Mouse (Mus musculus): ENCODE measurements around the gene Olfr736.

Gene Olfr736

DNA sequence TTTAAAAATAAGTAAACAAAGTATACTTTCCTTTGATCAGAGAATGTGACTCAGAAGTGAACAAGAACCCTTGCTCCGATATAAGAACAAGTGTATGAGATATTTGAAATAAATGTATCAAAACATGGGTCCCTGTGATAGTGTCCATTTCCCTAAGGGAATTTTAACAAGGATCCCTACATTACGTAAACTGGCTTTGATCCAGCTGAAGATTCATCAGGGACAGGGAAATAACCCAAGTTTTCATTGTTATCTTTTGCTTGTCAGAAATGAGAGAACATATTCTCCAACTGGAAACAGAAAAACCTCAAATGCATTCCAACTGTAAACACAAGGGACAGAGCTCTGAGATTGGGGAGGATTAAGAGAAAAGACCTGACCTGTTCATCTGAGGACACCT lies at the start of gene Olfr736:
Gene Olfr736, plus strand, starts transcription at position 301 of the 400 bp plus-strand sequence.
- DNase-seq = no peak

DNA sequence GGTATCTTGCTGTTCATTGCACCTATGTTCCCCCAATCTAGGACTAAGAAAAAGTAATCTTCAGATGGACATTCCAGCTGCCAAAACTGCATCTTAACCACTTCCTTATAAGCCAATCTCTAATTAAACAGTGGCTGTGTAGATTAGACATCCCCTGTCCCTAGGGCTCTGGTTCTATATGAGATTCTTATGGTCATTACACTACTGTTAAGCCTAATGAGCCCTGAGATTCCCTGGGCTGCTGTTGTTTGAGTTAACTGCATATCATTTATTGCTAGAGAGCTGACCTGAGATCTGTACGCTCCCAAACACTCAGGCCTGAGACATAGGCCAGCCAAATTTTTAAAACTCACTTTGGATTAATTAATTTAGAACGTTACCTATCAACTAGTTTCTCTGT lies 32.2 kb upstream of the Olfr736 start, which contains the start of gene Olfr735:
Gene Olfr735, minus strand, starts transcription at position 77 of the 400 bp plus-strand sequence.
- no peak for DNase-seq

DNA sequence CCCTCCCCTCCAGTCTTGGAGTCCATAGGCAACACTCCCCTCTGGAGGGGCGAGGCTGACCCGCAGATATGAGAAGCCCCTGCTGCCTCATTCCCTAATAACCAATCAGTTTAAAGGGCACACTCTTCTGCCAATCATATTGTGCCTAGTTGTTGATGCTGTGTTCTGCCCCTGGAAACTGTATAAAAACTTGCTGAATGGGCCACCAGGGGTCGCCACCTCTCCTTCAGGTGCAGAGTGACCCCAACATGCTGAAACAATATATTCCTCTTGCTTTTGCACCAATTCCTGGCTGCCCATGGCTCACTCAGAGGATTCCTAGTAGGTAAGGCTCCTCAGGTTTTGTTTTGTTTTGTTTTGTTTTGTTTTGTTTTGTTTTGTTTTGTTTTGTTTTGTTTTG lies 28.5 kb upstream of the Olfr736 start:
- no peak for DNase-seq

DNA sequence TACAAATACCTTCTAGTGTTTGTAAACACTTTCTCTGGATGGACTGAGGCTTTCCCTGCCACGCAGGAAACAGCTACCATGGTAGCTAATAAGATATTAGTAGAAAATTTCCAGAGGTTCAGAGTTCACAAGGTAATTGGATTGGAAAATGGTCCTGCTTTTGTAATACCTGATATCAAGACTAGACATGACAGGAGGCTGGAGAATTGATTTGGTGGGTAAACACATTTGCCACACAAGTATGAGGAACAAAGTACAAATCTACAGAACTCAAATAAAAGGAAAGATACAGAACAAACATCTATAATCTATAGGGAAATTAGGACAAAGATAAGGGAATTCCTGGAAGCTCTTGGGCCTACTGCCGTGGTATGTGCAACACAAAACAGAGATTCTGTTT lies 24.2 kb upstream of the Olfr736 start:
- DNase-seq = no peak

DNA sequence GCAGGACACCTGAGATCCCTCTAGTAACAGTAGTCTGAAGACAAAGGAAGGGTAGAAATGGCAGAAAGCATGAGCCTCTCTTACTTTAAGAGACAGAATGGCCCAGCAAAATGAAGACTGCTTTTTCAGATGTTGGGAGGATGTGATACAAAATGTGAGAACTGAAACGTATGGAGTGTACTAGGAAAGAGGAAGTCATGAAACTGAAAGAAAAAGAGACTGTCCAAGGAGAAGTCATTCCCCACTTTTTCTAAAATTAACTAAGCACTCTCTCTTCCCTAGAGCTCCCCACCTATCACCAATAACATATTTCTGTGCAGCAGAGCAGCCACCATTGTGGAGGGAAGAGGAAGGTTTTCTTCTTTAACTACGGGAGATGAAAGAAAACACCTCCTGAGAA lies 23.4 kb upstream of the Olfr736 start, which contains the start of gene Tlr11:
Gene Tlr11, plus strand, starts transcription at position 322 of the 400 bp plus-strand sequence.
- DNase-seq = no peak

DNA sequence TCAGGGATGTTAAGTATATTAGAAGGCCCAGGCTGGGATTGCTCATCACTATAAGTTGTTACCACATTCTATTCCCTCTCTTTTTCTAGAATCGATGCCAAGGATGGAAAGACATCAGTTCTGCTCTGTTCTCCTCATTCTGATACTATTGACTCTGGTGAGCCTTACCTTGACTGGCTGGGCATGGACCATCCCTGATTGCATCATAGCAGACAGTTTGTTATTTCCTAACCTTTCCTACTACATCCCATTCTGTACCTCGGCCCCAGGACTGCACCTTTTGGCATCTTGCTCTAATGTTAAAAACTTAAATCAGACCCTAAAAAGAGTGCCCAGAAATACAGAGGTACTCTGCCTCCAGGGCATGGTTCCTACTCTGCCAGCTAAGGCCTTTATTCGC lies 20.5 kb upstream of the Olfr736 start:
- DNase-seq = no peak

DNA sequence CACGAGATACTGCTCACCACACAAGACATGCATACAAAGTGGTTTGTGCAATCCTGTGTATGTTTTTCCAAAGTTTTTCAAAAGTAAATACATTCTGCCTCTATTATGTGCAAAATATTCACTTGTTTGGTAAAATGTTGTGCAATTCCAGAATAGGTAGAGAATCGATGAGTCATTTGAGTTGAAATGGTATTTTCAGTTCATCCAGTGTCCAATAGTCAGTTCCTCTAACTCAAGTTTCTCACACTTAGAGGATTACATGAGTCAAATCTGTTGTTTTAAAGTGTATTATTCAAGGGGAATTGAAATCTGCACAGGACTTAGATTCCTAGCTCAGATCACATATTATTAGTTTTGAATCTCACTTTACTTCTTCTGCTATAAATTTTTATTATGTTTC lies 17.4 kb upstream of the Olfr736 start:
- DNase-seq = no peak

DNA sequence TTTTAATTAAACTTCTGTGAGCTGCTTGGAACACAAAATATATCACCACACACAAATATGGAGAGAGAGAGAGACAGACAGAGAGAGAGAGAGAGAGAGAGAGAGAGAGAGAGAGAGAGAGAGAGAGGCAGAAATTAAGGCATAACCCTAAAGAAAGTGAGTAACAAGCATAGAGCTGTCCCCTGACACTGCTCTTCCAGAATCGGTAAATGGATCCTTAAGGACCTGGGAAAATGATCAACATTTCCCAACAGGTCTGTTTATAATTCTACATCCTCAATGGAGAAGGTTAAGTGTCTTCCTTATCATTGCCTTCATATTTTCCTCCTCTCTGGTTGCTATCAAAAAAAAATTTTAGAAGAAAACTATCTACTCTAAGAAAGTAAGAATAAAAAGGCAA lies 26.3 kb downstream of the Olfr736 start, which contains the start of gene Olfr738:
Gene Olfr738, plus strand, starts transcription at position 301 of the 400 bp plus-strand sequence.
- DNase-seq = no peak

DNA sequence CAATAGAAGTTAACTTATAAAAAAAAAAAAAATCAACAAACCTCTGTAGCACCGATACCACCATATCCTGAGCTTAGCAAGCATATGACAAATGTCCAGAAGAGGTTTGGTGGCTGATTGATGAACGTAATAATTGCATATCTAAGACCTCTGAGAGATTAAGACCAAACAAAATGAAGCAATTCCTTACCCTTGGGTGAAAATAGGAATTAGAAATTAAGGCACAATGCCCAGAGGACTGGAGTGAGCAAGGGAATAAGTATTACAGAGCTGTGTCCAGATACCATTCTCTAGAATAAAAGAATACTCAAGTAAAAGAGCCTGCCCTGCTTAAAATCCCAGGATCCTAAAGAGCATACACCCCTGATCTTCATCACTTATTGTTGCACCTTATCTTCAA lies 37.4 kb downstream of the Olfr736 start, which contains the start of gene Olfr739:
Gene Olfr739, plus strand, starts transcription at position 301 of the 400 bp plus-strand sequence.
- no peak for DNase-seq
